Mouse (Mus musculus) intestine, embryonic 14.5 days (tissue): Measurements from ENCODE around the gene Rfx2. TPM values are rescaled to one million over a fixed set of nuclear protein-coding genes. Genes with fewer than 3 reads are reported as not detected.
A peak's percentile ranks its signal among the peaks of the same experiment; 100 is the strongest.

Experiments
- ATAC-seq: fragments of 200-750 bp; cut with Nextera tagmentation; replicated peaks from 2 replicates; pipeline ENCODE4 v1.8.0; 2017; ENCODE audit warnings: low read depth, moderate number of reproducible peaks, moderate TSS enrichment, moderate library complexity; ENCODE audit not compliant: low FRiP score, low TSS enrichment
- DNase-seq: peaks from one replicate; pipeline ENCODE4 v3.0.0-alpha.2; 2018; ENCODE audit warnings: low spot score
- H3K27ac ChIP-seq: fragments of 300-500 bp; sonication (generic); 2 replicates; pipeline ENCODE4 v1.5.1; 2014; ENCODE audit warnings: low read depth, mild to moderate bottlenecking, control low read depth
- H3K27me3 ChIP-seq: fragments of 300-500 bp; sonication (generic); replicated peaks from 2 replicates; pipeline ENCODE4 v1.6.1; 2014; ENCODE audit warnings: low read length, control low read depth; ENCODE audit not compliant: control insufficient read depth, insufficient read depth
- H3K36me3 ChIP-seq: fragments of 300-500 bp; sonication (generic); 2 replicates; pipeline ENCODE4 v1.6.1; 2014; ENCODE audit warnings: low read length, control low read depth; ENCODE audit not compliant: control insufficient read depth, insufficient read depth
- H3K4me1 ChIP-seq: fragments of 300-500 bp; sonication (generic); replicated peaks from 2 replicates; pipeline ENCODE4 v1.6.1; 2014; ENCODE audit warnings: low read length, control low read depth, mixed read lengths; ENCODE audit not compliant: control insufficient read depth, insufficient read depth
- H3K4me2 ChIP-seq: fragments of 300-500 bp; sonication (generic); 2 replicates; pipeline ENCODE4 v1.6.1; 2014; ENCODE audit warnings: low read length
- H3K4me3 ChIP-seq: fragments of 300-500 bp; sonication (generic); 2 replicates; pipeline ENCODE4 v1.5.1; 2014; ENCODE audit warnings: low read depth, low read length, control low read depth, mixed read lengths
- H3K9ac ChIP-seq: fragments of 300-500 bp; sonication (generic); 2 replicates; pipeline ENCODE4 v1.6.1; 2014; ENCODE audit warnings: mild to moderate bottlenecking, low read length
- H3K9me3 ChIP-seq: fragments of 300-500 bp; sonication (generic); 2 replicates; pipeline ENCODE4 v1.6.1; 2016; ENCODE audit warnings: low read length, control low read depth; ENCODE audit not compliant: control insufficient read depth
- WGBS: fragments of 180-500 bp; shearing (Covaris S2); extraction: QIAGEN DNeasy Blood & Tissue Kit; methylation state at CpG from one replicate; pipeline ENCODE4 v1.1.7; 2014; 5-methylcytosine and 5-hydroxymethylcytosine counted together
- polyA plus RNA-seq: library from polyadenylated mRNA; unstranded; fragments of >200 nt; fragmentation: Nextera tagmentation; extraction: Ambion mirVana; gene quantifications from 2 replicates; pipeline ENCODE4 v1.2.1, GENCODE M21; 2014

Gene Rfx2
- polyA plus RNA-seq, 1 experiment from 2014 or later, result 4.5 TPM

GRCm38 (mm10) chr17:56870287-56870953 lies 39.6 kb upstream of the Rfx2 start:
- H3K27me3 ChIP-seq, result no peaks in the 10 kb centered on the region
- H3K4me3 ChIP-seq, result no peak overlapping the region
- no peaks in the 10 kb centered on the region for H3K4me1 ChIP-seq
- 67% methylated on average over 15 of the region's 15 CpGs for WGBS
- DNase-seq (no peak), ATAC-seq (no peak)
- 0 out of 2 replicates have a peak, but pooled peaks cover 2% of the 10 kb centered on the region for H3K9me3 ChIP-seq
- no peak overlapping the region for H3K4me2 ChIP-seq
- H3K36me3 ChIP-seq, result no peaks in the 10 kb centered on the region
- H3K27ac ChIP-seq, result no peak overlapping the region
- no peak overlapping the region for H3K9ac ChIP-seq

DNA sequence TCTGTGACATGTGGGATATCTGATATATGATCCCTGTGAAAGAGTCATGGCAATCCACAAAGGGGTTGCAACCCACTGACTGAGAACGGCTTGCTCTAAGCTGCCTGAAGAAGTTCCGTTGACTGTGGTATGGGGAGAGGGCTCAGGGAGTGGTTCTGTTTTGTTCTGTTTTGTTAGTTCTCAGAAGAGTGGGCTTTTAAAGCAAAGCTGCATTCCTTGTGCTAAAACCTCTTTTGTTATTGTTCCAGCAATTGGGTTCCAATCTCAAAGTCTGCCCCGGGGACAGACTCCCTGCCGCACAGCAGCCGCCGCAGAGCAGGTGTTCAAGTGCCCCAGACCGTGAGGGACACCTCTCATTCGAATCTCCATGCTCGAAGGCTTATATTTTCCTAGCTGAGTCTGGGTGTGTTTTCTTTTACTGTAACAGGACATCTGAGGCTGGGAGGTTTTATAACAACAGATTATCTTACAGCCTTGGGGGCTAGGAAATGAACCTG lies 38.7 kb upstream of the Rfx2 start:
- ATAC-seq (no peak), DNase-seq (no peak)
- no peaks in the 10 kb centered on the region for H3K27me3 ChIP-seq
- H3K4me2 ChIP-seq, result no peak overlapping the region
- H3K4me1 ChIP-seq, result no peaks in the 10 kb centered on the region
- no peaks in the 10 kb centered on the region for H3K36me3 ChIP-seq
- no peak overlapping the region for H3K9ac ChIP-seq
- no peak overlapping the region for H3K27ac ChIP-seq
- H3K9me3 ChIP-seq, result 0 out of 2 replicates have a peak, but pooled peaks cover 2% of the 10 kb centered on the region
- H3K4me3 ChIP-seq, result no peak overlapping the region
- 88% methylated on average over 9 of the region's 9 CpGs for WGBS

GRCm38 (mm10) chr17:56866071-56866470 lies 35.3 kb upstream of the Rfx2 start:
- no peak overlapping the region for H3K27ac ChIP-seq
- no peaks in the 10 kb centered on the region; the same call in 1 of the 2 replicates for H3K4me1 ChIP-seq
- 84% methylated on average over 7 of the region's 7 CpGs for WGBS

DNA sequence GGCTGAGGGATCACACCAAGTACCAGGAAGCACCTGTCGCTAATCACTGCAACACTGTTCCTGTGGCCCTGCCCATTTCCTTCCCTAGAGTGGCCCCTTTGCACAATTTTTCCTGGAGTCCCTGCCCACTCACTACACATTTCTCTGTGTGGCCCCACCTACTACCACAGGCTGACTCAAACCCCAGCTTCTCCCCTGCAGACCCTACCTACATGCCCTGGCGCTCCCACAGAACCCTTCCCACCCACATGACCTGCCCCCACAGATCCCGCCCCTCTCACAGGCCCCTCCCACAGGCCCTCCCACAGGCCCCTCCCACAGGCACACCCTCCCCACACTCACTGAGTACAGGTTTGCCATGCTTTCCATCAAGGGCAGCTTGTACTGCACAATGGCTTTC lies 30.4 kb upstream of the Rfx2 start:
- no peak overlapping the region for H3K4me2 ChIP-seq
- H3K27me3 ChIP-seq, result no peaks in the 10 kb centered on the region
- ATAC-seq (peak; percentile 41), DNase-seq (no peak)
- no peaks in the 10 kb centered on the region for H3K36me3 ChIP-seq
- no peak overlapping the region for H3K9ac ChIP-seq
- WGBS, result 58% methylated on average over 3 of the region's 3 CpGs
- H3K9me3 ChIP-seq, result no peaks in the 10 kb centered on the region
- no peak overlapping the region for H3K4me3 ChIP-seq
- H3K27ac ChIP-seq, result no peak overlapping the region
- H3K4me1 ChIP-seq, result no peaks in the 10 kb centered on the region; the same call in 1 of the 2 replicates

More at GRCm38 (mm10) chr17:56866071-56866470, 35.3 kb upstream of the Rfx2 start:
- Histone ChIP-seq H3K9me3 (0 out of 2 replicates have a peak, but pooled peaks cover 2% of the 10 kb centered on the region), H3K27me3 (no peaks in the 10 kb centered on the region), H3K36me3 (no peaks in the 10 kb centered on the region), H3K9ac (no peak overlapping the region), H3K4me3 (no peak overlapping the region), H3K4me2 (no peak overlapping the region)
- no peak for ATAC-seq
- DNase-seq, result no peak

DNA sequence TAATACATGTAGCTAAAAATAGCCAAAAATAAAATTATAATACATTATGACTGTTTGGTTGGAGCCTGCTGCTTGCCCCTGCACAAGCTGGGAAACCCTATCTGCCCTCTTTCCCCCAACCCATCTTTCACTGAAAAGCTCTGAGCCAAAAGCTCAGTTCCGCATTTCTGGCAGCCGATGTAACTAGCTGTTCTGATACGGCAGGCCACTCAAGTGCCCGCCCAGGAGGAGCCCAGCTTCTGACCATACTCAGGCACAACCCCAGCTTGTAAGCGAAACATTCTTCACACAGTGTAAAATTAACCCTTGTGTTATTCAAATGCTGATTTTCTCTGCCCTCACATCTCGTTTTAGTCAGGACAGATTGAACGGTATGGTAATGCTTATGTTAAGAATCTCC lies 28.1 kb upstream of the Rfx2 start:
- H3K36me3 ChIP-seq, result no peaks in the 10 kb centered on the region
- no peak overlapping the region for H3K4me3 ChIP-seq
- no peaks in the 10 kb centered on the region for H3K27me3 ChIP-seq
- H3K9ac ChIP-seq, result no peak overlapping the region
- ATAC-seq (no peak), DNase-seq (no peak)
- no peak overlapping the region for H3K4me2 ChIP-seq
- H3K9me3 ChIP-seq, result no peaks in the 10 kb centered on the region
- WGBS, result 45% methylated on average over 7 of the region's 7 CpGs
- no peak overlapping the region for H3K27ac ChIP-seq
- no peaks in the 10 kb centered on the region; the same call in 1 of the 2 replicates for H3K4me1 ChIP-seq

- 52% methylated on average over 4 of the region's 4 CpGs for WGBS
- ATAC-seq (no peak), DNase-seq (peak; percentile 74)
- Histone ChIP-seq H3K27me3 (no peaks in the 10 kb centered on the region), H3K4me2 (no peak overlapping the region), H3K27ac (peak overlapping the region; percentile 5; the same call in 1 of the 2 replicates), H3K9ac (no peak overlapping the region), H3K9me3 (no peaks in the 10 kb centered on the region), H3K36me3 (no peaks in the 10 kb centered on the region), H3K4me1 (no peaks in the 10 kb centered on the region; the same call in 1 of the 2 replicates), H3K4me3 (no peak overlapping the region)
Observed at GRCm38 (mm10) chr17:56858216-56858615, 27.4 kb upstream of the Rfx2 start.

GRCm38 (mm10) chr17:56855421-56855820 lies 24.6 kb upstream of the Rfx2 start:
- Histone ChIP-seq H3K4me3 (no peak overlapping the region), H3K4me2 (no peak overlapping the region), H3K4me1 (no peaks in the 10 kb centered on the region), H3K9ac (no peak overlapping the region), H3K36me3 (no peaks in the 10 kb centered on the region), H3K9me3 (no peaks in the 10 kb centered on the region), H3K27ac (no peak overlapping the region), H3K27me3 (no peaks in the 10 kb centered on the region)
- DNase-seq, result no peak
- WGBS, result 79% methylated on average over 3 of the region's 3 CpGs
- ATAC-seq, result no peak

DNA sequence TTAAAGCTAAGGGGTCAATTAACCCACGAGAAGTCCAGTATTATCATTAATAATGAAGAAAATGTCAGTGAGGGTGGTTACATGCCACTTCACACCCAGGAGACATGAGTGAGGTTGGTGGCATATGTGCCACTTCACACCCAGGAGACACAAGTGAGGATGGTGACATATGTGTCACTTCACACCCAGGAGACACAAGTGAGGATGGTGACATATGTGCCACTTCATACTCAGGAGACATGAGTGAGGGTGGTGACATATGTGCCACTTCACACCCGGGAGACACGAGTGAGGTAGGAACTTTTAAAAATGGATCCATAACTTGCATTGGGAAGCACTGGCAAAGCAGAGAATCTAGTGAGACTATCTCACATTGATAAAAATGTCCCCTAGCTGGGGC lies 20.4 kb upstream of the Rfx2 start:
- H3K27me3 ChIP-seq, result no peaks in the 10 kb centered on the region
- DNase-seq (no peak), ATAC-seq (no peak)
- no peak overlapping the region for H3K4me2 ChIP-seq
- no peak overlapping the region for H3K27ac ChIP-seq
- 68% methylated on average over 3 of the region's 3 CpGs for WGBS
- H3K4me1 ChIP-seq, result no peaks in the 10 kb centered on the region
- H3K36me3 ChIP-seq, result no peaks in the 10 kb centered on the region
- no peaks in the 10 kb centered on the region for H3K9me3 ChIP-seq
- H3K9ac ChIP-seq, result no peak overlapping the region
- no peak overlapping the region for H3K4me3 ChIP-seq

DNA sequence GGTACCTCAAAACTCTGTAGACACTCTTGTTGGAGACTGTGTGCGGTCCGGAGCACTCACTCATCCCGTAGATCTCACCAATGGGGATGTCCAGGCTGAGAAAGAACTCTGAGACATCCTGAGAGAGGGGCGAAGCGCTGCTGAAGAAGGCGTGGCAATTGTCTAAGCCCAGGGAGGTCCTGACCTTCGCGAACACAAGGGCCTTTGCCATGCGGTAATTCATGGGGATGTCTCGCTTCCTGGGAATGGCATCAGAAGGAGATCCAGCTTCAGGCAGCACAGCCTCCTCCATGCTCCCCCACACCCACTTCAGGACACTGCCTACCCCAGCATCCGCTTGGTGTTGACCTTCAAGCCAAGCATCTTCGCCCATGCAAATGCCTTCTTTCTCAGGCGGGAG lies 18.9 kb upstream of the Rfx2 start:
- no peaks in the 10 kb centered on the region for H3K27me3 ChIP-seq
- 86% methylated on average over 13 of the region's 13 CpGs for WGBS
- no peak overlapping the region for H3K4me3 ChIP-seq
- DNase-seq (no peak), ATAC-seq (no peak)
- no peaks in the 10 kb centered on the region for H3K36me3 ChIP-seq
- no peaks in the 10 kb centered on the region for H3K4me1 ChIP-seq
- H3K4me2 ChIP-seq, result no peak overlapping the region
- no peak overlapping the region for H3K9ac ChIP-seq
- no peak overlapping the region for H3K27ac ChIP-seq
- no peaks in the 10 kb centered on the region for H3K9me3 ChIP-seq
